Mouse (Mus musculus) hindbrain, embryonic 15.5 days (tissue): ENCODE measurements around the gene Atpaf1. TPM values are rescaled to one million over a fixed set of nuclear protein-coding genes. Genes with fewer than 3 reads are reported as not detected.

Source experiments
- ATAC-seq: fragments of 200-750 bp; cut with Nextera tagmentation; 2 replicates; pipeline ENCODE4 v1.8.0; 2017; ENCODE audit warnings: low read depth, moderate number of reproducible peaks, moderate TSS enrichment; ENCODE audit not compliant: low FRiP score
- H3K27ac ChIP-seq: fragments of 300-500 bp; sonication (generic); replicated peaks from 2 replicates; pipeline ENCODE4 v1.5.1; 2015; ENCODE audit warnings: mild to moderate bottlenecking, inconsistent platforms
- H3K27me3 ChIP-seq: fragments of 300-500 bp; sonication (generic); 2 replicates; pipeline ENCODE4 v1.6.1; 2015; ENCODE audit warnings: control low read depth, inconsistent platforms
- H3K36me3 ChIP-seq: fragments of 300-500 bp; sonication (generic); 2 replicates; pipeline ENCODE4 v1.6.1; 2015; ENCODE audit warnings: control low read depth, inconsistent platforms
- H3K4me1 ChIP-seq: fragments of 300-500 bp; sonication (generic); replicated peaks from 2 replicates; pipeline ENCODE4 v1.6.1; 2015; ENCODE audit warnings: control low read depth, inconsistent platforms
- H3K4me2 ChIP-seq: fragments of 300-500 bp; sonication (generic); 2 replicates; pipeline ENCODE4 v1.6.1; 2015; ENCODE audit warnings: moderate library complexity, mild to moderate bottlenecking, inconsistent platforms
- H3K4me3 ChIP-seq: fragments of 300-500 bp; sonication (generic); 2 replicates; pipeline ENCODE4 v1.5.1; 2015; ENCODE audit warnings: mild to moderate bottlenecking, inconsistent platforms
- H3K9ac ChIP-seq: fragments of 300-500 bp; sonication (generic); 2 replicates; pipeline ENCODE4 v1.6.1; 2015; ENCODE audit warnings: inconsistent platforms
- H3K9me3 ChIP-seq: fragments of 300-500 bp; sonication (generic); 2 replicates; pipeline ENCODE4 v1.6.1; 2016; ENCODE audit warnings: control low read depth, inconsistent platforms
- WGBS: fragments of 180-500 bp; shearing (Covaris S2); methylation state at CpG from one replicate; pipeline ENCODE4 v1.1.7; 2015; 5-methylcytosine and 5-hydroxymethylcytosine counted together
- polyA plus RNA-seq: library from polyadenylated mRNA; unstranded; fragments of >200 nt; fragmentation: Nextera tagmentation; extraction: Ambion mirVana; gene quantifications from 2 replicates; pipeline ENCODE4 v1.2.1, GENCODE M21; 2015

Gene Atpaf1
- polyA plus RNA-seq, 1 experiment from 2014 or later, result 39.9 TPM

- no peak for ATAC-seq
- WGBS, result 77% methylated on average over 2 of the region's 2 CpGs
- no peak overlapping the region for H3K27ac ChIP-seq
Observed at GRCm38 (mm10) chr4:115835576-115835975, 51.0 kb downstream of the Atpaf1 start.

GRCm38 (mm10) chr4:115838196-115838595 lies 53.6 kb downstream of the Atpaf1 start:
- no peak for ATAC-seq

More at GRCm38 (mm10) chr4:115835576-115835975, 51.0 kb downstream of the Atpaf1 start:
- H3K4me1 ChIP-seq, result peaks cover 14% of the 10 kb centered on the region
- H3K4me3 ChIP-seq, result no peak overlapping the region
- H3K9me3 ChIP-seq, result no peaks in the 10 kb centered on the region
- no peaks in the 10 kb centered on the region for H3K27me3 ChIP-seq
- no peak overlapping the region for H3K4me2 ChIP-seq
- no peak overlapping the region for H3K9ac ChIP-seq
- H3K36me3 ChIP-seq, result no peaks in the 10 kb centered on the region

GRCm38 (mm10) chr4:115838696-115839641 lies 54.4 kb downstream of the Atpaf1 start, which contains the start of gene Mknk1:
Gene Mknk1, plus strand, starts transcription at chr4:115839198.
- Histone ChIP-seq H3K4me1 (peaks cover 14% of the 10 kb centered on the region), H3K4me3 (peak within 1 kb of the TSS; percentile 64), H3K9me3 (no peaks in the 10 kb centered on the region), H3K9ac (peak within 1 kb of the TSS; percentile 62), H3K27ac (0 out of 2 replicates have a peak within 1 kb of the TSS, but pooled peaks have one; percentile 37), H3K27me3 (no peaks in the 10 kb centered on the region), H3K36me3 (no peaks in the 10 kb centered on the region), H3K4me2 (peak within 1 kb of the TSS; percentile 64)
- WGBS, result 2% methylated on average over 51 of the region's 51 CpGs
- ATAC-seq, result peak; percentile 95

More at GRCm38 (mm10) chr4:115838196-115838595, 53.6 kb downstream of the Atpaf1 start:
- Histone ChIP-seq H3K9me3 (no peaks in the 10 kb centered on the region), H3K4me2 (peak overlapping the region; percentile 64; the same call in 1 of the 2 replicates), H3K9ac (no peak overlapping the region), H3K4me1 (peaks cover 14% of the 10 kb centered on the region), H3K27me3 (no peaks in the 10 kb centered on the region), H3K27ac (no peak overlapping the region), H3K4me3 (no peak overlapping the region), H3K36me3 (no peaks in the 10 kb centered on the region)
- WGBS, result 68% methylated on average over 4 of the region's 4 CpGs

- Histone ChIP-seq H3K4me1 (peaks cover 14% of the 10 kb centered on the region), H3K4me3 (peak overlapping the region; percentile 64; the same call in 1 of the 2 replicates), H3K9me3 (no peaks in the 10 kb centered on the region), H3K4me2 (peak overlapping the region; percentile 64), H3K9ac (no peak overlapping the region), H3K27ac (no peak overlapping the region), H3K27me3 (no peaks in the 10 kb centered on the region), H3K36me3 (no peaks in the 10 kb centered on the region)
- 60% methylated on average over 4 of the region's 4 CpGs for WGBS
- ATAC-seq, result no peak
Observed at GRCm38 (mm10) chr4:115839956-115840355, 55.3 kb downstream of the Atpaf1 start.

GRCm38 (mm10) chr4:115840842-115841241 lies 56.2 kb downstream of the Atpaf1 start:
- no peak overlapping the region for H3K27ac ChIP-seq
- no peak overlapping the region for H3K4me3 ChIP-seq
- no peaks in the 10 kb centered on the region for H3K36me3 ChIP-seq
- 88% methylated on average over 4 of the region's 4 CpGs for WGBS
- no peak overlapping the region for H3K9ac ChIP-seq
- no peaks in the 10 kb centered on the region for H3K9me3 ChIP-seq
- peaks cover 14% of the 10 kb centered on the region for H3K4me1 ChIP-seq
- H3K4me2 ChIP-seq, result no peak overlapping the region
- H3K27me3 ChIP-seq, result no peaks in the 10 kb centered on the region
- ATAC-seq, result no peak

- no peak overlapping the region for H3K4me3 ChIP-seq
- H3K9ac ChIP-seq, result no peak overlapping the region
- H3K4me1 ChIP-seq, result no peaks in the 10 kb centered on the region
- no peak overlapping the region for H3K4me2 ChIP-seq
- no peak overlapping the region for H3K27ac ChIP-seq
- 58% methylated on average over 2 of the region's 2 CpGs for WGBS
- H3K36me3 ChIP-seq, result no peaks in the 10 kb centered on the region
- no peak for ATAC-seq
- H3K9me3 ChIP-seq, result no peaks in the 10 kb centered on the region
- H3K27me3 ChIP-seq, result no peaks in the 10 kb centered on the region
Observed at GRCm38 (mm10) chr4:115846656-115847055, 62.0 kb downstream of the Atpaf1 start.

- WGBS, result 60% methylated on average over 5 of the region's 5 CpGs
Observed at GRCm38 (mm10) chr4:115847377-115847776, 62.8 kb downstream of the Atpaf1 start.

GRCm38 (mm10) chr4:115848083-115848482 lies 63.5 kb downstream of the Atpaf1 start:
- no peak for ATAC-seq
- Histone ChIP-seq H3K9me3 (no peaks in the 10 kb centered on the region), H3K9ac (no peak overlapping the region), H3K4me2 (no peak overlapping the region), H3K36me3 (no peaks in the 10 kb centered on the region), H3K27ac (no peak overlapping the region), H3K27me3 (no peaks in the 10 kb centered on the region), H3K4me3 (no peak overlapping the region), H3K4me1 (no peaks in the 10 kb centered on the region)
- 100% methylated on average over 1 of the region's 1 CpGs for WGBS

More at GRCm38 (mm10) chr4:115847377-115847776, 62.8 kb downstream of the Atpaf1 start:
- no peaks in the 10 kb centered on the region for H3K4me1 ChIP-seq
- no peak for ATAC-seq
- no peak overlapping the region for H3K9ac ChIP-seq
- no peaks in the 10 kb centered on the region for H3K9me3 ChIP-seq
- H3K27me3 ChIP-seq, result no peaks in the 10 kb centered on the region
- no peaks in the 10 kb centered on the region for H3K36me3 ChIP-seq
- H3K27ac ChIP-seq, result no peak overlapping the region
- H3K4me3 ChIP-seq, result no peak overlapping the region
- H3K4me2 ChIP-seq, result no peak overlapping the region

- Histone ChIP-seq H3K4me1 (no peaks in the 10 kb centered on the region), H3K27me3 (no peaks in the 10 kb centered on the region), H3K9ac (no peak overlapping the region), H3K27ac (no peak overlapping the region), H3K4me3 (no peak overlapping the region), H3K9me3 (no peaks in the 10 kb centered on the region), H3K4me2 (no peak overlapping the region), H3K36me3 (no peaks in the 10 kb centered on the region)
- 72% methylated on average over 8 of the region's 8 CpGs for WGBS
- ATAC-seq, result no peak
Observed at GRCm38 (mm10) chr4:115848990-115849677, 64.5 kb downstream of the Atpaf1 start.

- Histone ChIP-seq H3K4me1 (peaks cover 9% of the 10 kb centered on the region), H3K9me3 (no peaks in the 10 kb centered on the region), H3K9ac (no peak overlapping the region), H3K4me2 (no peak overlapping the region), H3K27me3 (no peaks in the 10 kb centered on the region), H3K36me3 (no peaks in the 10 kb centered on the region), H3K4me3 (no peak overlapping the region), H3K27ac (no peak overlapping the region)
- ATAC-seq, result no peak
- 83% methylated on average over 2 of the region's 2 CpGs for whole genome bisulfite sequencing
Observed at GRCm38 (mm10) chr4:115850111-115850510, 65.5 kb downstream of the Atpaf1 start.

- H3K4me3 ChIP-seq, result no peak overlapping the region
- H3K27ac ChIP-seq, result no peak overlapping the region
- H3K36me3 ChIP-seq, result no peaks in the 10 kb centered on the region
- H3K4me1 ChIP-seq, result peaks cover 14% of the 10 kb centered on the region
- no peak for ATAC-seq
- no peaks in the 10 kb centered on the region for H3K9me3 ChIP-seq
- WGBS, result 59% methylated on average over 2 of the region's 2 CpGs
- no peak overlapping the region for H3K4me2 ChIP-seq
- H3K9ac ChIP-seq, result no peak overlapping the region
- H3K27me3 ChIP-seq, result no peaks in the 10 kb centered on the region
Observed at GRCm38 (mm10) chr4:115850631-115851030, 66.0 kb downstream of the Atpaf1 start.

GRCm38 (mm10) chr4:115851569-115851968 lies 67.0 kb downstream of the Atpaf1 start:
- H3K27me3 ChIP-seq, result no peaks in the 10 kb centered on the region
- 90% methylated on average over 6 of the region's 6 CpGs for WGBS
- ATAC-seq, result no peak
- peaks cover 24% of the 10 kb centered on the region for H3K4me1 ChIP-seq
- no peak overlapping the region for H3K4me3 ChIP-seq
- H3K9me3 ChIP-seq, result no peaks in the 10 kb centered on the region
- no peak overlapping the region for H3K9ac ChIP-seq
- no peak overlapping the region for H3K4me2 ChIP-seq
- H3K36me3 ChIP-seq, result no peaks in the 10 kb centered on the region
- H3K27ac ChIP-seq, result no peak overlapping the region
